Comparison of ENCODE assay signal across 19 mouse cellular contexts in genomic region chr7:137395421-137395820, GRCm38 (mm10). TPM values are rescaled to one million over a fixed set of nuclear protein-coding genes. Genes with fewer than 3 reads are reported as not detected.
DNase-seq lines count a peak whose midpoint lies in the region; ATAC-seq lines count a peak whose summit lies in the region.
"Had no signal": no experiment of that assay in that cellular context is flagged by ENCODE, and none has a peak within 500 bp of the region (broad histone marks: within the 10 kb centered on the region; RNA-seq: fewer than 3 reads in every experiment).

No protein-coding gene starts in this region.

- H3K27me3 ChIP-seq in heart, embryonic 15.5 days = no peaks in the 10 kb centered on the region
- no peaks in the 10 kb centered on the region for H3K27me3 ChIP-seq in heart, embryonic 11.5 days (ENCODE audit: control insufficient read depth, insufficient read depth, low read length)
- H3K27me3 ChIP-seq: forebrain, embryonic 12.5 days; intestine, embryonic 15.5 days; liver, embryonic 15.5 days had no signal

- no peak overlapping the region for H3K4me2 ChIP-seq in heart, embryonic 15.5 days
- H3K4me2 ChIP-seq in heart, embryonic 11.5 days = no peak overlapping the region
- H3K4me2 ChIP-seq: forebrain, embryonic 12.5 days; intestine, embryonic 15.5 days; liver, embryonic 15.5 days; midbrain, embryonic 11.5 days had no signal

- no peak overlapping the region for H3K4me3 ChIP-seq in heart, embryonic 15.5 days
- no peak overlapping the region for H3K4me3 ChIP-seq in heart, embryonic 11.5 days (ENCODE audit: low read depth, low read length)
- H3K4me3 ChIP-seq: forebrain, embryonic 12.5 days; intestine, embryonic 15.5 days; liver, embryonic 15.5 days had no signal

- DNase-seq in adrenal gland, adult 2 months = peak; percentile 10
- DNase-seq in adrenal gland, postnatal 4 days (ENCODE audit: low spot score in 2 of 2) = no peak
- DNase-seq in lung, adult 18-20 months = peak; percentile 18 to 58
- DNase-seq in lung, postnatal 10 days = no peak
- peak; percentile 74 for DNase-seq in gonadal fat pad, adult 2 months (ENCODE audit: low read depth)
- DNase-seq in layer of hippocampus, adult 18-20 months (ENCODE audit: low spot score in 2 of 2) = no peak
- DNase-seq: cerebellum, adult 18-20 months; cerebellum, postnatal 14 days; gastrocnemius, postnatal 25 days; kidney, adult 9 months; liver; thymus, postnatal 14 days had no signal

- no peaks in the 10 kb centered on the region for H3K9me3 ChIP-seq in heart, embryonic 15.5 days (replicated peaks)
- no peaks in the 10 kb centered on the region for H3K9me3 ChIP-seq in heart, embryonic 11.5 days (replicated peaks; ENCODE audit: control insufficient read depth, low read length)
- H3K9me3 ChIP-seq: intestine, embryonic 15.5 days; liver, embryonic 15.5 days had no signal

- peak overlapping the region; percentile 25; the same call in 1 of the 2 replicates for H3K27ac ChIP-seq in heart, embryonic 15.5 days
- no peak overlapping the region for H3K27ac ChIP-seq in heart, embryonic 11.5 days (ENCODE audit: low read depth, low read length)
- H3K27ac ChIP-seq: forebrain, embryonic 12.5 days; intestine, embryonic 15.5 days; liver, embryonic 15.5 days had no signal

- peaks cover 8% of the 10 kb centered on the region for H3K4me1 ChIP-seq in heart, embryonic 15.5 days (replicated peaks)
- H3K4me1 ChIP-seq in heart, embryonic 11.5 days (ENCODE audit: control insufficient read depth, insufficient read depth, low read length) = no peaks in the 10 kb centered on the region
- H3K4me1 ChIP-seq: forebrain, embryonic 12.5 days; intestine, embryonic 15.5 days; liver, embryonic 15.5 days had no signal

- no peaks in the 10 kb centered on the region for H3K36me3 ChIP-seq in heart, embryonic 15.5 days
- no peaks in the 10 kb centered on the region for H3K36me3 ChIP-seq in heart, embryonic 11.5 days (ENCODE audit: control insufficient read depth, insufficient read depth, low read length)
- H3K36me3 ChIP-seq: forebrain, embryonic 12.5 days; intestine, embryonic 15.5 days; liver, embryonic 15.5 days had no signal

- no peak for ATAC-seq in heart, embryonic 15.5 days (replicated peaks; ENCODE audit: insufficient number of reproducible peaks, insufficient read depth, low FRiP score, low read depth)
- no peak for ATAC-seq in heart, embryonic 11.5 days (replicated peaks; ENCODE audit: insufficient number of reproducible peaks, low FRiP score, low TSS enrichment)
- ATAC-seq: hindbrain, embryonic 16.5 days; intestine, embryonic 15.5 days had no signal

- no peak overlapping the region for H3K9ac ChIP-seq in heart, embryonic 15.5 days
- no peak overlapping the region for H3K9ac ChIP-seq in heart, embryonic 11.5 days (ENCODE audit: low read depth, low read length)
- H3K9ac ChIP-seq: forebrain, embryonic 12.5 days; intestine, embryonic 15.5 days; liver, embryonic 15.5 days had no signal

- 72% methylated on average over 4 of the region's 4 CpGs for WGBS in heart, embryonic 15.5 days
- WGBS in heart, embryonic 11.5 days (ENCODE audit: insufficient replicate concordance) = 84% methylated on average over 4 of the region's 4 CpGs

RNA-seq across cellular contexts. Expression of gene 9430038I01Rik, which starts 15.1 kb away (rescaled TPM):
- total RNA-seq in adrenal gland, adult 2 months (2021) = 1 to 10 TPM; 9.3 to 9.7 TPM
- polyA plus RNA-seq in adrenal gland, adult 2 months (2012; rRNA removed) = 6.1 and 8.9 TPM in 2 replicates
- 10 to 100 TPM; 14.3 to 15.3 TPM for total RNA-seq in adrenal gland, postnatal 4 days (2021)
- 12.4 and 12.5 TPM in 2 replicates for polyA plus RNA-seq in heart, embryonic 15.5 days (2015; fragmentation: Nextera tagmentation; extraction: Ambion mirVana)
- polyA plus RNA-seq in heart, embryonic 11.5 days (2014; fragmentation: Nextera tagmentation; extraction: Ambion mirVana) = 17.4 TPM in 2 replicates
- polyA plus RNA-seq in gonadal fat pad, adult 2 months (2012; rRNA removed) = 8.5 and 8.9 TPM in 2 replicates
- 1 to 10 TPM; 2.9 to 3.4 TPM for total RNA-seq in layer of hippocampus, adult 18-20 months (2021)

RNA-seq across cellular contexts. Expression of gene Glrx3, which starts 42.0 kb away (rescaled TPM):
- 100 to 1,000 TPM; 114 to 144 TPM for total RNA-seq in adrenal gland, adult 2 months (2021)
- polyA plus RNA-seq in adrenal gland, adult 2 months (2012; rRNA removed) = 10.5 and 12.2 TPM in 2 replicates
- 100 to 1,000 TPM; 102 to 103 TPM for total RNA-seq in adrenal gland, postnatal 4 days (2021)
- 168 and 170 TPM in 2 replicates for polyA plus RNA-seq in heart, embryonic 15.5 days (2015; fragmentation: Nextera tagmentation; extraction: Ambion mirVana)
- 202 and 211 TPM in 2 replicates for polyA plus RNA-seq in heart, embryonic 11.5 days (2014; fragmentation: Nextera tagmentation; extraction: Ambion mirVana)
- 45.6 and 53.7 TPM in 2 replicates for polyA plus RNA-seq in gonadal fat pad, adult 2 months (2012; rRNA removed)
- total RNA-seq in layer of hippocampus, adult 18-20 months (2021) = 10 to 100 TPM; 93.1 to 98.4 TPM

Comparison
In these comparisons a context has a peak if more than half of its experiments do, and no peak if none do; other contexts are left out.
1. DNase-seq: peak in adrenal gland, adult 2 months (single experiment), lung, adult 18-20 months (2 of 2) and gonadal fat pad, adult 2 months (single experiment); none in adrenal gland, postnatal 4 days (0 of 2), lung, postnatal 10 days (single experiment) and layer of hippocampus, adult 18-20 months (0 of 2).